Mouse (Mus musculus) MEL (cell line): ENCODE data around the gene Abcg1. TPM values are rescaled to one million over a fixed set of nuclear protein-coding genes. Genes with fewer than 3 reads are reported as not detected.

Source experiments
- DNase-seq: peaks from one replicate; pipeline ENCODE4 v3.0.0; 2011; ENCODE audit warnings: low read depth, low spot score
- H3K27ac ChIP-seq: 2 replicates; pipeline ENCODE4 v1.5.1; 2012; ENCODE audit warnings: low read depth, mild to moderate bottlenecking, control low read depth, low read length, moderate library complexity; ENCODE audit not compliant: control insufficient read depth
- H3K27me3 ChIP-seq, 2 experiments: fragments of 150-350 bp in 1 of 2; sonication (generic) in 1 of 2; 2 replicates each; pipeline ENCODE4 v1.6.1; 2012; ENCODE audit warnings: low read length in 2 of 2, mild to moderate bottlenecking in 2 of 2, improper control_type of control experiment in 1 of 2, moderate library complexity in 1 of 2; ENCODE audit not compliant: insufficient read depth in 2 of 2, control insufficient read depth in 1 of 2
- H3K36me3 ChIP-seq, 2 experiments: 2 replicates each; pipeline ENCODE4 v1.6.1; 2012 to 2014; ENCODE audit warnings: low read length in 2 of 2, improper control_type of control experiment in 1 of 2, inconsistent platforms in 1 of 2, mild to moderate bottlenecking in 1 of 2; ENCODE audit not compliant: insufficient read depth in 2 of 2, control insufficient read depth in 1 of 2
- H3K4me1 ChIP-seq, 2 experiments: fragments of 150-350 bp in 1 of 2; sonication (generic) in 1 of 2; 2 replicates each; pipeline ENCODE4 v1.6.1; 2012; ENCODE audit warnings: low read length in 2 of 2, improper control_type of control experiment in 1 of 2, mild to moderate bottlenecking in 1 of 2; ENCODE audit not compliant: insufficient read depth in 2 of 2, control insufficient read depth in 1 of 2
- H3K4me3 ChIP-seq, 2 experiments: fragments of 150-350 bp in 1 of 2; sonication (generic) in 1 of 2; 2 replicates each; pipeline ENCODE4 v1.5.1; 2012; ENCODE audit warnings: low read depth in 2 of 2, low read length in 2 of 2, mild to moderate bottlenecking in 2 of 2, moderate library complexity in 2 of 2, control low read depth in 1 of 2, improper control_type of control experiment in 1 of 2; ENCODE audit not compliant: control insufficient read depth in 1 of 2, insufficient read depth in 1 of 2
- H3K79me2 ChIP-seq: 2 replicates; pipeline ENCODE4 v1.6.1; 2012; ENCODE audit warnings: mild to moderate bottlenecking, low read length, moderate library complexity; ENCODE audit not compliant: control insufficient read depth, poor library complexity, insufficient read depth
- H3K9ac ChIP-seq: 2 replicates; pipeline ENCODE4 v1.6.1; 2012; ENCODE audit warnings: low read depth, mild to moderate bottlenecking, control low read depth, low read length, moderate library complexity; ENCODE audit not compliant: control insufficient read depth, poor library complexity, severe bottlenecking
- H3K9me3 ChIP-seq: fragments of 150-350 bp; sonication (generic); replicated peaks from 2 replicates; pipeline ENCODE4 v1.6.1; 2012; ENCODE audit warnings: mild to moderate bottlenecking, low read length, improper control_type of control experiment, moderate library complexity; ENCODE audit not compliant: insufficient read depth
- CHD1 ChIP-seq: IDR thresholded peaks from 2 replicates; pipeline ENCODE4 v1.6.1; 2012; ENCODE audit warnings: low read depth, mild to moderate bottlenecking, inconsistent platforms, low read length, improper control_type of control experiment
- CHD2 ChIP-seq: IDR thresholded peaks from 2 replicates; pipeline ENCODE4 v1.6.1; 2011; ENCODE audit warnings: low read length, improper control_type of control experiment
- CTCF ChIP-seq, 3 experiments: IDR thresholded peaks in 2 of 3; conservative IDR thresholded peaks in 1 of 3; 2 replicates each; pipeline ENCODE4 v1.5.1; 2011 to 2012; ENCODE audit warnings: low read length in 3 of 3, low read depth in 2 of 3, mild to moderate bottlenecking in 2 of 3, improper control_type of control experiment in 1 of 3, inconsistent platforms in 1 of 3, mixed read lengths in 1 of 3, moderate library complexity in 1 of 3; ENCODE audit not compliant: control insufficient read depth in 1 of 3, insufficient read depth in 1 of 3, poor library complexity in 1 of 3, severe bottlenecking in 1 of 3
- ELF1 ChIP-seq: IDR thresholded peaks from 2 replicates; pipeline ENCODE4 v1.6.1; 2014; ENCODE audit warnings: low read depth, mild to moderate bottlenecking, inconsistent platforms, low read length, improper control_type of control experiment, moderate library complexity
- EP300 ChIP-seq, 2 experiments: IDR thresholded peaks; 2 replicates each; pipeline ENCODE4 v1.6.1; 2011; ENCODE audit warnings: improper control_type of control experiment in 2 of 2, low read length in 2 of 2, low read depth in 1 of 2, mild to moderate bottlenecking in 1 of 2
- ETS1 ChIP-seq: IDR thresholded peaks from 2 replicates; pipeline ENCODE4 v1.6.1; 2012; ENCODE audit warnings: low read depth, mild to moderate bottlenecking, inconsistent platforms, low read length, improper control_type of control experiment, moderate library complexity
- JUND ChIP-seq: IDR thresholded peaks from 2 replicates; pipeline ENCODE4 v1.6.1; 2011; ENCODE audit warnings: low read depth, mild to moderate bottlenecking, improper control_type of control experiment, low read length
- MAFK ChIP-seq: IDR thresholded peaks from 2 replicates; pipeline ENCODE4 v1.6.1; 2011; ENCODE audit warnings: low read depth, mild to moderate bottlenecking, low read length, improper control_type of control experiment, borderline replicate concordance
- MAZ ChIP-seq: IDR thresholded peaks from 2 replicates; pipeline ENCODE4 v1.6.1; 2012; ENCODE audit warnings: low read depth, mild to moderate bottlenecking, inconsistent platforms, low read length, improper control_type of control experiment
- MEF2A ChIP-seq: IDR thresholded peaks from 2 replicates; pipeline ENCODE4 v1.6.1; 2014; ENCODE audit warnings: low read depth, mild to moderate bottlenecking, inconsistent platforms, low read length, improper control_type of control experiment; ENCODE audit not compliant: poor library complexity, insufficient replicate concordance, severe bottlenecking; ENCODE audit errors: extremely low read depth
- MXI1 ChIP-seq: IDR thresholded peaks from 2 replicates; pipeline ENCODE4 v1.6.1; 2011; ENCODE audit warnings: mild to moderate bottlenecking, low read depth, low read length, improper control_type of control experiment
- RAD21 ChIP-seq: IDR thresholded peaks from 2 replicates; pipeline ENCODE4 v1.6.1; 2011; ENCODE audit warnings: mild to moderate bottlenecking, low read depth, low read length, improper control_type of control experiment
- RCOR1 ChIP-seq: IDR thresholded peaks from 2 replicates; pipeline ENCODE4 v1.6.1; 2012; ENCODE audit warnings: low read depth, mild to moderate bottlenecking, inconsistent platforms, low read length, improper control_type of control experiment
- UBTF ChIP-seq: IDR thresholded peaks from 2 replicates; pipeline ENCODE4 v1.6.1; 2012; ENCODE audit warnings: low read depth, mild to moderate bottlenecking, inconsistent platforms, low read length, improper control_type of control experiment, moderate library complexity, borderline replicate concordance; ENCODE audit not compliant: insufficient read depth
- ZC3H11A ChIP-seq: IDR thresholded peaks from 2 replicates; pipeline ENCODE4 v1.6.1; 2012; ENCODE audit warnings: low read depth, mild to moderate bottlenecking, inconsistent platforms, low read length, improper control_type of control experiment
- ZNF384 ChIP-seq: IDR thresholded peaks from 2 replicates; pipeline ENCODE4 v1.6.1; 2012; ENCODE audit warnings: low read depth, mild to moderate bottlenecking, inconsistent platforms, low read length, improper control_type of control experiment
- polyA plus RNA-seq, 2 experiments: library from polyadenylated mRNA; stranded (reverse) in 1 of 2; unstranded in 1 of 2; fragments of >175 nt in 1 of 2; fragments of >200 nt in 1 of 2; gene quantifications; 2 replicates each; pipeline versions ENCODE4 v1.2.1 to v1.2.4; 2012; ENCODE audit warnings: low replicate concordance in 2 of 2, low read depth in 1 of 2; ENCODE audit not compliant: insufficient read length in 2 of 2, insufficient read depth in 1 of 2, missing spikeins in 1 of 2
- total RNA-seq: library from RNA; depleted of rRNA; stranded (reverse); fragments of 300-350 nt; gene quantifications from 2 replicates; pipeline ENCODE4 v1.2.3, GENCODE M21; 2012

Gene Abcg1
- total and polyA plus RNA-seq, 3 experiments = 11.6 to 18.0 TPM; not detected in 1

GRCm38 (mm10) chr17:31029407-31029806 lies 28.1 kb upstream of the Abcg1 start:
- no peak for DNase-seq
- TF ChIP-seq UBTF (no peak), RCOR1 (no peak), JUND (no peak), MAFK (no peak), CTCF (IDR thresholded peaks at IDR 0.05 in 2 of 3, conservative IDR thresholded peaks at IDR 0.05 in 1 of 3; ENCODE audit: control insufficient read depth in 1 of 3, insufficient read depth in 1 of 3, low read depth in 2 of 3, low read length in 3 of 3, poor library complexity in 1 of 3, severe bottlenecking in 1 of 3) (no peak), ELF1 (no peak), ETS1 (no peak)
- H3K27ac ChIP-seq = no peak overlapping the region
- H3K4me1 ChIP-seq = peaks cover 6 to 10% of the 10 kb centered on the region in 2 experiments; a peak in 3 of 4 replicates
- no peak overlapping the region for H3K4me3 ChIP-seq
- no peaks in the 10 kb centered on the region for H3K27me3 ChIP-seq
- H3K9me3 ChIP-seq = no peaks in the 10 kb centered on the region
- H3K79me2 ChIP-seq = no peaks in the 10 kb centered on the region
- no peak overlapping the region for H3K9ac ChIP-seq
- peaks cover 0 to 12% of the 10 kb centered on the region in 2 experiments; a peak in 2 of 4 replicates for H3K36me3 ChIP-seq

- no peak for TF ChIP-seq ELF1
- TF ChIP-seq CHD2 = no peak
- TF ChIP-seq MAFK = no peak
- no peak for TF ChIP-seq EP300 (IDR thresholded peaks at IDR 0.05; ENCODE audit: low read depth in 1 of 2, low read length in 2 of 2)
- TF ChIP-seq MEF2A = no peak
- TF ChIP-seq UBTF = no peak
- no peak for TF ChIP-seq CHD1
- TF ChIP-seq ZC3H11A = no peak
- no peak for TF ChIP-seq ZNF384
- no peak for TF ChIP-seq MAZ
- TF ChIP-seq MXI1 = no peak
- TF ChIP-seq RAD21 = no peak
- H3K27me3 ChIP-seq = no peaks in the 10 kb centered on the region
These were observed 25.1 kb upstream of the Abcg1 start for GRCm38 (mm10) chr17:31032341-31032740.

More at GRCm38 (mm10) chr17:31032341-31032740, 25.1 kb upstream of the Abcg1 start:
- H3K9me3 ChIP-seq = no peaks in the 10 kb centered on the region
- no peak overlapping the region for H3K27ac ChIP-seq
- no peak overlapping the region for H3K4me3 ChIP-seq
- peaks cover 7 to 20% of the 10 kb centered on the region in 2 experiments; a peak in 3 of 4 replicates for H3K4me1 ChIP-seq
- DNase-seq = no peak
- peaks cover 0 to 18% of the 10 kb centered on the region in 2 experiments; a peak in 2 of 4 replicates for H3K36me3 ChIP-seq
- no peaks in the 10 kb centered on the region for H3K79me2 ChIP-seq
- no peak overlapping the region for H3K9ac ChIP-seq
